Mouse (Mus musculus) bone marrow macrophage, adult 2 months (primary cell): ENCODE data around the gene Lmna.

ENCODE experiments used
- CTCF ChIP-seq: IDR thresholded peaks from 2 replicates; pipeline ENCODE4 v1.5.1; 2012; ENCODE audit warnings: low read depth, mild to moderate bottlenecking, low read length, moderate library complexity
- POLR2A ChIP-seq: IDR thresholded peaks from 2 replicates; pipeline ENCODE4 v1.6.1; 2012; ENCODE audit warnings: mild to moderate bottlenecking, low read depth, low read length, borderline replicate concordance

GRCm38 (mm10) chr3:88450379-88451131, 59.2 kb downstream of the Lmna start:
- TF ChIP-seq POLR2A (no peak), CTCF (no peak)
